Mouse (Mus musculus): ENCODE results near the gene Rapgef2. TPM values are rescaled to one million over a fixed set of nuclear protein-coding genes. Genes with fewer than 3 reads are reported as not detected.

The Rapgef2 gene
- 7.3 and 7.5 TPM in 2 replicates for polyA plus RNA-seq (2014; fragmentation: Nextera tagmentation; extraction: Ambion mirVana)

GRCm38 (mm10) chr3:79286376-79287107, at the start of gene Rapgef2:
TSS of gene Rapgef2 (minus strand) at chr3:79286517.
- Histone ChIP-seq H3K36me3 (ENCODE audit: control insufficient read depth, insufficient read depth, low read length) (no peaks in the 10 kb centered on the region), H3K9me3 (ENCODE audit: control insufficient read depth, low read length) (no peaks in the 10 kb centered on the region), H3K4me3 (ENCODE audit: low read depth, low read length) (peak within 1 kb of the TSS; percentile 86), H3K27ac (ENCODE audit: low read depth, low read length) (peak within 1 kb of the TSS; percentile 96), H3K4me2 (ENCODE audit: low read depth) (peak within 1 kb of the TSS; percentile 80), H3K4me1 (ENCODE audit: control insufficient read depth, insufficient read depth, low read length) (peaks cover 10% of the 10 kb centered on the region), H3K27me3 (ENCODE audit: control insufficient read depth, insufficient read depth, low read length) (peaks cover 4% of the 10 kb centered on the region; the same call in 1 of the 2 replicates), H3K9ac (ENCODE audit: low read length) (peak within 1 kb of the TSS; percentile 92)
- DNase-seq (ENCODE audit: low spot score) (peak; percentile 77), ATAC-seq (ENCODE audit: insufficient read depth, low FRiP score, low TSS enrichment) (peak; percentile 78)
- WGBS = 0% methylated on average over 68 of the region's 97 CpGs

GRCm38 (mm10) chr3:79333643-79334200, 47.4 kb upstream of the Rapgef2 start:
- H3K4me1 ChIP-seq (ENCODE audit: control insufficient read depth, insufficient read depth, low read length) = no peaks in the 10 kb centered on the region
- DNase-seq (ENCODE audit: low spot score) (no peak), ATAC-seq (ENCODE audit: insufficient read depth, low FRiP score, low TSS enrichment) (no peak)
- H3K9me3 ChIP-seq (ENCODE audit: control insufficient read depth, low read length) = no peaks in the 10 kb centered on the region
- H3K9ac ChIP-seq (ENCODE audit: low read length) = no peak overlapping the region
- 95% methylated on average over 8 of the region's 8 CpGs for WGBS
- no peaks in the 10 kb centered on the region for H3K36me3 ChIP-seq (ENCODE audit: control insufficient read depth, insufficient read depth, low read length)
- H3K27me3 ChIP-seq (ENCODE audit: control insufficient read depth, insufficient read depth, low read length) = no peaks in the 10 kb centered on the region
- H3K4me3 ChIP-seq (ENCODE audit: low read depth, low read length) = no peak overlapping the region
- H3K27ac ChIP-seq (ENCODE audit: low read depth, low read length) = no peak overlapping the region
- no peak overlapping the region for H3K4me2 ChIP-seq (ENCODE audit: low read depth)

GRCm38 (mm10) chr3:79333051-79333450, 46.7 kb upstream of the Rapgef2 start:
- Histone ChIP-seq H3K27ac (ENCODE audit: low read depth, low read length) (no peak overlapping the region), H3K9ac (ENCODE audit: low read length) (no peak overlapping the region), H3K4me2 (ENCODE audit: low read depth) (no peak overlapping the region), H3K4me3 (ENCODE audit: low read depth, low read length) (no peak overlapping the region), H3K4me1 (ENCODE audit: control insufficient read depth, insufficient read depth, low read length) (no peaks in the 10 kb centered on the region), H3K9me3 (ENCODE audit: control insufficient read depth, low read length) (no peaks in the 10 kb centered on the region), H3K27me3 (ENCODE audit: control insufficient read depth, insufficient read depth, low read length) (no peaks in the 10 kb centered on the region), H3K36me3 (ENCODE audit: control insufficient read depth, insufficient read depth, low read length) (no peaks in the 10 kb centered on the region)
- whole genome bisulfite sequencing = 95% methylated on average over 7 of the region's 7 CpGs
- no peak for DNase-seq (ENCODE audit: low spot score)
- no peak for ATAC-seq (ENCODE audit: insufficient read depth, low FRiP score, low TSS enrichment)

GRCm38 (mm10) chr3:79329691-79330315, 43.5 kb upstream of the Rapgef2 start:
- Histone ChIP-seq H3K4me3 (ENCODE audit: low read depth, low read length) (no peak overlapping the region), H3K4me1 (ENCODE audit: control insufficient read depth, insufficient read depth, low read length) (peaks cover 2% of the 10 kb centered on the region; the same call in 1 of the 2 replicates), H3K9ac (ENCODE audit: low read length) (no peak overlapping the region), H3K27me3 (ENCODE audit: control insufficient read depth, insufficient read depth, low read length) (no peaks in the 10 kb centered on the region), H3K4me2 (ENCODE audit: low read depth) (no peak overlapping the region), H3K27ac (ENCODE audit: low read depth, low read length) (no peak overlapping the region), H3K36me3 (ENCODE audit: control insufficient read depth, insufficient read depth, low read length) (no peaks in the 10 kb centered on the region), H3K9me3 (ENCODE audit: control insufficient read depth, low read length) (no peaks in the 10 kb centered on the region)
- 23% methylated on average over 8 of the region's 8 CpGs for WGBS
- DNase-seq (ENCODE audit: low spot score) (no peak), ATAC-seq (ENCODE audit: insufficient read depth, low FRiP score, low TSS enrichment) (no peak)

- no peak for DNase-seq (ENCODE audit: low spot score)
- no peak overlapping the region for H3K4me2 ChIP-seq (ENCODE audit: low read depth)
Observed at GRCm38 (mm10) chr3:79324697-79325526, 38.6 kb upstream of the Rapgef2 start.

GRCm38 (mm10) chr3:79314006-79314698, 27.8 kb upstream of the Rapgef2 start:
- no peak for ATAC-seq (ENCODE audit: insufficient read depth, low FRiP score, low TSS enrichment)
- 66% methylated on average over 10 of the region's 10 CpGs for WGBS
- no peak overlapping the region for H3K9ac ChIP-seq (ENCODE audit: low read length)
- no peaks in the 10 kb centered on the region for H3K4me1 ChIP-seq (ENCODE audit: control insufficient read depth, insufficient read depth, low read length)
- H3K27me3 ChIP-seq (ENCODE audit: control insufficient read depth, insufficient read depth, low read length) = no peaks in the 10 kb centered on the region
- H3K4me2 ChIP-seq (ENCODE audit: low read depth) = no peak overlapping the region
- H3K4me3 ChIP-seq (ENCODE audit: low read depth, low read length) = no peak overlapping the region
- no peak overlapping the region for H3K27ac ChIP-seq (ENCODE audit: low read depth, low read length)
- no peak for DNase-seq (ENCODE audit: low spot score)
- no peaks in the 10 kb centered on the region for H3K36me3 ChIP-seq (ENCODE audit: control insufficient read depth, insufficient read depth, low read length)
- H3K9me3 ChIP-seq (ENCODE audit: control insufficient read depth, low read length) = no peaks in the 10 kb centered on the region

More at GRCm38 (mm10) chr3:79324697-79325526, 38.6 kb upstream of the Rapgef2 start:
- no peak for ATAC-seq (ENCODE audit: insufficient read depth, low FRiP score, low TSS enrichment)
- no peak overlapping the region for H3K9ac ChIP-seq (ENCODE audit: low read length)
- H3K27me3 ChIP-seq (ENCODE audit: control insufficient read depth, insufficient read depth, low read length) = no peaks in the 10 kb centered on the region
- H3K4me3 ChIP-seq (ENCODE audit: low read depth, low read length) = no peak overlapping the region
- H3K36me3 ChIP-seq (ENCODE audit: control insufficient read depth, insufficient read depth, low read length) = no peaks in the 10 kb centered on the region
- 58% methylated on average over 10 of the region's 10 CpGs for WGBS
- H3K4me1 ChIP-seq (ENCODE audit: control insufficient read depth, insufficient read depth, low read length) = peaks cover 3% of the 10 kb centered on the region; the same call in 1 of the 2 replicates
- no peak overlapping the region for H3K27ac ChIP-seq (ENCODE audit: low read depth, low read length)
- no peaks in the 10 kb centered on the region for H3K9me3 ChIP-seq (ENCODE audit: control insufficient read depth, low read length)

GRCm38 (mm10) chr3:79311895-79312294, 25.6 kb upstream of the Rapgef2 start:
- H3K27me3 ChIP-seq (ENCODE audit: control insufficient read depth, insufficient read depth, low read length) = no peaks in the 10 kb centered on the region

GRCm38 (mm10) chr3:79310184-79310583, 23.9 kb upstream of the Rapgef2 start:
- H3K9ac ChIP-seq (ENCODE audit: low read length) = no peak overlapping the region
- H3K27me3 ChIP-seq (ENCODE audit: control insufficient read depth, insufficient read depth, low read length) = no peaks in the 10 kb centered on the region
- ATAC-seq (ENCODE audit: insufficient read depth, low FRiP score, low TSS enrichment) = no peak
- H3K27ac ChIP-seq (ENCODE audit: low read depth, low read length) = no peak overlapping the region
- H3K4me1 ChIP-seq (ENCODE audit: control insufficient read depth, insufficient read depth, low read length) = no peaks in the 10 kb centered on the region
- WGBS = 87% methylated on average over 7 of the region's 7 CpGs
- no peaks in the 10 kb centered on the region for H3K36me3 ChIP-seq (ENCODE audit: control insufficient read depth, insufficient read depth, low read length)
- no peaks in the 10 kb centered on the region for H3K9me3 ChIP-seq (ENCODE audit: control insufficient read depth, low read length)
- H3K4me3 ChIP-seq (ENCODE audit: low read depth, low read length) = no peak overlapping the region
- no peak overlapping the region for H3K4me2 ChIP-seq (ENCODE audit: low read depth)
- no peak for DNase-seq (ENCODE audit: low spot score)

More at GRCm38 (mm10) chr3:79311895-79312294, 25.6 kb upstream of the Rapgef2 start:
- no peaks in the 10 kb centered on the region for H3K36me3 ChIP-seq (ENCODE audit: control insufficient read depth, insufficient read depth, low read length)
- no peak overlapping the region for H3K4me3 ChIP-seq (ENCODE audit: low read depth, low read length)
- ATAC-seq (ENCODE audit: insufficient read depth, low FRiP score, low TSS enrichment) (no peak), DNase-seq (ENCODE audit: low spot score) (no peak)
- H3K4me1 ChIP-seq (ENCODE audit: control insufficient read depth, insufficient read depth, low read length) = no peaks in the 10 kb centered on the region
- H3K9me3 ChIP-seq (ENCODE audit: control insufficient read depth, low read length) = no peaks in the 10 kb centered on the region
- H3K27ac ChIP-seq (ENCODE audit: low read depth, low read length) = no peak overlapping the region
- H3K4me2 ChIP-seq (ENCODE audit: low read depth) = no peak overlapping the region
- H3K9ac ChIP-seq (ENCODE audit: low read length) = no peak overlapping the region

Measured in neural tube, embryonic 11.5 days (tissue).